Mouse (Mus musculus) embryonic fibroblast, embryonic 13.5 days (primary cell): Measurements from ENCODE around the gene Pex7. TPM values are rescaled to one million over a fixed set of nuclear protein-coding genes. Genes with fewer than 3 reads are reported as not detected.

ENCODE experiments used
- H3K27ac ChIP-seq: 2 replicates; pipeline ENCODE4 v1.5.1; 2012; ENCODE audit warnings: low read length, control low read depth, inconsistent platforms; ENCODE audit not compliant: insufficient read depth
- H3K4me1 ChIP-seq: 2 replicates; pipeline ENCODE4 v1.6.1; 2011; ENCODE audit warnings: low read length; ENCODE audit not compliant: control insufficient read depth, insufficient read depth
- H3K4me3 ChIP-seq: 2 replicates; pipeline ENCODE4 v1.5.1; 2011; ENCODE audit warnings: mild to moderate bottlenecking, control low read depth, low read length; ENCODE audit not compliant: insufficient read depth
- CTCF ChIP-seq: IDR thresholded peaks from 2 replicates; pipeline ENCODE4 v1.5.1; 2011; ENCODE audit warnings: mild to moderate bottlenecking, control low read depth, low read length, moderate library complexity, borderline replicate concordance; ENCODE audit not compliant: insufficient read depth
- POLR2A ChIP-seq: IDR thresholded peaks from 2 replicates; pipeline ENCODE4 v1.6.1; 2011; ENCODE audit warnings: low read depth, mild to moderate bottlenecking, control low read depth, low read length, moderate library complexity
- polyA plus RNA-seq: library from polyadenylated mRNA; stranded (reverse); fragments of >200 nt; gene quantifications from 2 replicates; pipeline ENCODE4 v1.2.4, GENCODE M21; 2011; ENCODE audit warnings: low read depth; ENCODE audit not compliant: missing spikeins, insufficient read length

Pex7 gene
- polyA plus RNA-seq, 1 experiment = 13.6 TPM

- Histone ChIP-seq H3K27ac (no peak overlapping the region), H3K4me3 (no peak overlapping the region), H3K4me1 (no peaks in the 10 kb centered on the region)
- TF ChIP-seq CTCF = no peak
- TF ChIP-seq POLR2A = no peak
Measured at GRCm38 (mm10) chr10:19831072-19831849, 76.2 kb downstream of the Pex7 start.

- no peak overlapping the region for H3K4me3 ChIP-seq
Measured at GRCm38 (mm10) chr10:19820986-19821385, 86.5 kb downstream of the Pex7 start.

GRCm38 (mm10) chr10:19818723-19819355 lies 88.7 kb downstream of the Pex7 start:
- TF ChIP-seq POLR2A (no peak), CTCF (no peak)
- H3K4me3 ChIP-seq = no peak overlapping the region

More at GRCm38 (mm10) chr10:19820986-19821385, 86.5 kb downstream of the Pex7 start:
- no peak for TF ChIP-seq POLR2A
- TF ChIP-seq CTCF = no peak
- Histone ChIP-seq H3K4me1 (no peaks in the 10 kb centered on the region), H3K27ac (no peak overlapping the region)

GRCm38 (mm10) chr10:19815371-19815770 lies 92.1 kb downstream of the Pex7 start:
- Histone ChIP-seq H3K4me1 (no peaks in the 10 kb centered on the region), H3K4me3 (no peak overlapping the region), H3K27ac (no peak overlapping the region)
- TF ChIP-seq CTCF = no peak
- TF ChIP-seq POLR2A = no peak

More at GRCm38 (mm10) chr10:19818723-19819355, 88.7 kb downstream of the Pex7 start:
- Histone ChIP-seq H3K27ac (no peak overlapping the region), H3K4me1 (no peaks in the 10 kb centered on the region)

DNA sequence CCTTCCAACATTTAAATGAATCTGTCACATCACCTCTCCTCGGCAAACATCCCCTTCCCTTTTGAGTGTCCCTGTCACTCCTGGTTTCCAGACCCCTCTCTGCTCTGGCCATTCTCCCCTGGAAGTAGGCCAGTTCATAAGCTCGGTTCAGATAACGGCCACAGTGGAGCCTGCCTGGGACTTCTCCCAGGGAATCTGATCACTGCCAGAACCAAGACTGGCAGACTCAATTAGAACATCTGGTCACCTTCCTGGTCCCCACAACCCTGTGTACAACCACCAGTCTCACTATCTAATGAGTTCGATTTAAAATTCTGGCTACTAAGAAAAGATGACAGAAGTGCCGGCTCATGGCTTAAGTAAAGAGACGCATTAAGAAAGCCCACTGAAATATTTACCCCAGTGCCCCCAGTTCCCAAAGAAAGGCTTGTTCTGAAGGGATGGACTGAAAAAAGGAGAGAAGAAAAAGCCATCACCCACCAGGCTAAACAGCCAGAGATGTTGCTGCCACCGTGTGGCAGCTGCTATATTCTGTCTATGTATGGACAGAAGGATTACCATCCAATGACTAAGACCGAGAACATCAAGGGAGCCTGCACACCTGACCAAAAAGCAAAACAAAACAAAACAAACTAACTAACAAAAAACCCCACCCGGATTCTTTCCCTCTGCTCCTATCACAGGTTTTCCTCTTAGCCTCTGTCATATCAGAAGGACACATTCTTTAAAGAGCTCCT lies 95.9 kb downstream of the Pex7 start:
- no peaks in the 10 kb centered on the region for H3K4me1 ChIP-seq
- no peak for TF ChIP-seq POLR2A
- no peak for TF ChIP-seq CTCF
- H3K27ac ChIP-seq = no peak overlapping the region
- H3K4me3 ChIP-seq = no peak overlapping the region

DNA sequence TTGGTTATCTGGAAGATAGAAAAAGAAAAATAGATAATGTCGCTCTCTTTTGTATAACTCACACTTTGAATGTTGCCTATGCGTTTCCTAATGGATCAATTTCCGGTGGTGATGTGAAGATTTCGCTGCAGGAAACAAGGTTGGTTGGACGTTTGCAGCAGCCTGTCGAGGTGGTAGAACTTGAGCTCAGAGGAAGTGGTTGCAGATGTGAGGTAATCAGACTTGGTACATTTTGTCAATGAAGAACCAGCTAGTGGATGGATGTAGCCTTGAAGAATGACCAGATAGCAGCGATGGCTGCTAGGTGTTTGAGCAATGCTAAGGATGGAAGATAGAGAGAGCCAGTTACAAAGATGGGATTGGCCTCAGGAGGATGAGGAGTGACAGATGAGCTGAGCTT lies 102.7 kb downstream of the Pex7 start:
- no peak overlapping the region for H3K27ac ChIP-seq
- no peak overlapping the region for H3K4me3 ChIP-seq
- TF ChIP-seq CTCF (no peak), POLR2A (no peak)
- no peaks in the 10 kb centered on the region for H3K4me1 ChIP-seq

Other genes with a start within 250 kb of the Pex7 start
- gene Il20ra, start 195.1 kb downstream of the Pex7 start, polyA plus RNA-seq = 2.6 and 2.9 TPM in 2 replicates
- 1.4 and 1.5 TPM in 2 replicates for gene Slc35d3, start 56.2 kb downstream of the Pex7 start, polyA plus RNA-seq
- 4.0 and 4.7 TPM in 2 replicates for gene Map3k5, start 26.8 kb upstream of the Pex7 start, polyA plus RNA-seq
- gene Map7, start 240.8 kb upstream of the Pex7 start, polyA plus RNA-seq = 0.23 and 1.6 TPM in 2 replicates